Mouse (Mus musculus) liver, embryonic 15.5 days (tissue): Measurements from ENCODE around the gene Lpar3. TPM values are rescaled to one million over a fixed set of nuclear protein-coding genes. Genes with fewer than 3 reads are reported as not detected.

Source experiments
- ATAC-seq: fragments of 200-750 bp; cut with Nextera tagmentation; 2 replicates; pipeline ENCODE4 v1.8.0; 2017; ENCODE audit warnings: moderate number of reproducible peaks, mild to moderate bottlenecking, moderate library complexity; ENCODE audit not compliant: insufficient read depth
- H3K27ac ChIP-seq: fragments of 300-500 bp; sonication (generic); replicated peaks from 2 replicates; pipeline ENCODE4 v1.5.1; 2015; ENCODE audit warnings: mild to moderate bottlenecking, inconsistent platforms
- H3K27me3 ChIP-seq: fragments of 300-500 bp; sonication (generic); 2 replicates; pipeline ENCODE4 v1.6.1; 2015; ENCODE audit warnings: mild to moderate bottlenecking, inconsistent platforms
- H3K36me3 ChIP-seq: fragments of 300-500 bp; sonication (generic); replicated peaks from 2 replicates; pipeline ENCODE4 v1.6.1; 2015; ENCODE audit warnings: moderate library complexity, mild to moderate bottlenecking, inconsistent platforms
- H3K4me1 ChIP-seq: fragments of 300-500 bp; sonication (generic); replicated peaks from 2 replicates; pipeline ENCODE4 v1.6.1; 2015; ENCODE audit warnings: inconsistent platforms
- H3K4me2 ChIP-seq: fragments of 300-500 bp; sonication (generic); 2 replicates; pipeline ENCODE4 v1.6.1; 2015; ENCODE audit warnings: moderate library complexity, mild to moderate bottlenecking, inconsistent platforms
- H3K4me3 ChIP-seq: fragments of 300-500 bp; sonication (generic); replicated peaks from 2 replicates; pipeline ENCODE4 v1.5.1; 2015; ENCODE audit warnings: mild to moderate bottlenecking, inconsistent platforms
- H3K9ac ChIP-seq: fragments of 300-500 bp; sonication (generic); 2 replicates; pipeline ENCODE4 v1.6.1; 2015; ENCODE audit warnings: moderate library complexity, mild to moderate bottlenecking, inconsistent platforms
- H3K9me3 ChIP-seq: fragments of 300-500 bp; sonication (generic); replicated peaks from 2 replicates; pipeline ENCODE4 v1.6.1; 2016; ENCODE audit warnings: inconsistent platforms
- WGBS: fragments of 180-500 bp; shearing (Covaris S2); methylation state at CpG from one replicate; pipeline ENCODE4 v1.1.7; 2015; ENCODE audit warnings: mixed read lengths; ENCODE audit not compliant: insufficient replicate concordance; 5-methylcytosine and 5-hydroxymethylcytosine counted together
- polyA plus RNA-seq: library from polyadenylated mRNA; unstranded; fragments of >200 nt; fragmentation: Nextera tagmentation; extraction: Ambion mirVana; gene quantifications from 2 replicates; pipeline ENCODE4 v1.2.1, GENCODE M21; 2015

Gene Lpar3
- polyA plus RNA-seq, 1 experiment from 2014 or later, result 0.03 TPM

GRCm38 (mm10) chr3:146262536-146262935 is 41.8 kb downstream of the Lpar3 start:
- Histone ChIP-seq H3K4me1 (no peaks in the 10 kb centered on the region), H3K36me3 (no peaks in the 10 kb centered on the region), H3K4me3 (no peak overlapping the region), H3K27me3 (no peaks in the 10 kb centered on the region), H3K27ac (no peak overlapping the region), H3K9ac (no peak overlapping the region), H3K4me2 (no peak overlapping the region), H3K9me3 (no peaks in the 10 kb centered on the region)
- 21% methylated on average over 1 of the region's 1 CpGs for WGBS
- no peak for ATAC-seq

GRCm38 (mm10) chr3:146264146-146264545 is 43.4 kb downstream of the Lpar3 start:
- H3K4me2 ChIP-seq, result no peak overlapping the region
- no peak overlapping the region for H3K9ac ChIP-seq
- H3K27ac ChIP-seq, result no peak overlapping the region
- ATAC-seq, result no peak
- WGBS, result 64% methylated on average over 10 of the region's 10 CpGs
- no peak overlapping the region for H3K4me3 ChIP-seq
- H3K4me1 ChIP-seq, result no peaks in the 10 kb centered on the region
- H3K27me3 ChIP-seq, result no peaks in the 10 kb centered on the region
- no peaks in the 10 kb centered on the region for H3K36me3 ChIP-seq
- no peaks in the 10 kb centered on the region for H3K9me3 ChIP-seq

DNA sequence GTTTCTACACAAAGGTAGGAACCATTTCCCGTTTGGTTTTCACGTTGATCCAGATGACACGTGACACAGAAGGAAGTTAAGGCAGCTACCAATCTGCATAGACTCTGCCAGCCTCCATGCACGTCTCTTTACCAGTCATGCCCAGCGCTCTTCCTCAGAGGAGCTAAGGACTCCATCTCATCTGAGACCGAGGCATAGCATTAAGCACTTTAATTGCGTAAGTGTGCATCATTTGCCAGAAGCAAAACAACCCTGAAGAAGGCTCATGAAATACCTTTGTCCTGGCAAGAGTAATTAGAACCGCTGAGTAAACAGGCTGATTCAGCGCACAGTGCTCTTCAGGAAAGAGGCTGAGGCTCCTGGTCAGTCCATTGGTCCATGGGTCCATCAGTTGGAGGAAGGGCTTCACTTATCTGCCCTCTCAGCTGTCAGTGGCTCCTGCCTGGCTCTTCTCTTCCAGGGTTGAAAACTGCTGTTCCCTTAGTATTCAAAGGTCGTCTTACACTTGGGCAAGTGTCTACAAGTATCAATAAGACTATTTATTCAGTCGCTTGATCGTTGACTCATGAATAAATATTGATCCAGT is 44.9 kb downstream of the Lpar3 start:
- Histone ChIP-seq H3K36me3 (no peaks in the 10 kb centered on the region), H3K4me1 (no peaks in the 10 kb centered on the region), H3K27ac (no peak overlapping the region), H3K4me2 (no peak overlapping the region), H3K9ac (no peak overlapping the region), H3K4me3 (no peak overlapping the region), H3K9me3 (no peaks in the 10 kb centered on the region), H3K27me3 (no peaks in the 10 kb centered on the region)
- ATAC-seq, result no peak
- 40% methylated on average over 12 of the region's 12 CpGs for WGBS

GRCm38 (mm10) chr3:146268024-146268801 is 47.5 kb downstream of the Lpar3 start:
- Histone ChIP-seq H3K36me3 (no peaks in the 10 kb centered on the region), H3K9ac (no peak overlapping the region), H3K4me1 (no peaks in the 10 kb centered on the region), H3K27me3 (no peaks in the 10 kb centered on the region), H3K27ac (no peak overlapping the region), H3K9me3 (no peaks in the 10 kb centered on the region), H3K4me2 (no peak overlapping the region), H3K4me3 (no peak overlapping the region)
- WGBS, result 65% methylated on average over 14 of the region's 14 CpGs
- no peak for ATAC-seq

- 45% methylated on average over 5 of the region's 5 CpGs for WGBS
- ATAC-seq, result no peak
- no peak overlapping the region for H3K4me3 ChIP-seq
- no peaks in the 10 kb centered on the region for H3K36me3 ChIP-seq
- no peak overlapping the region for H3K9ac ChIP-seq
- H3K9me3 ChIP-seq, result no peaks in the 10 kb centered on the region
- H3K4me1 ChIP-seq, result no peaks in the 10 kb centered on the region
- H3K27me3 ChIP-seq, result no peaks in the 10 kb centered on the region
- no peak overlapping the region for H3K27ac ChIP-seq
- no peak overlapping the region for H3K4me2 ChIP-seq
These were observed 53.7 kb downstream of the Lpar3 start for GRCm38 (mm10) chr3:146274503-146274902.

GRCm38 (mm10) chr3:146275360-146276025 is 54.7 kb downstream of the Lpar3 start:
- H3K4me3 ChIP-seq, result no peak overlapping the region
- no peak overlapping the region for H3K27ac ChIP-seq
- H3K36me3 ChIP-seq, result no peaks in the 10 kb centered on the region
- ATAC-seq, result no peak
- no peak overlapping the region for H3K4me2 ChIP-seq
- no peak overlapping the region for H3K9ac ChIP-seq
- H3K9me3 ChIP-seq, result no peaks in the 10 kb centered on the region
- 28% methylated on average over 11 of the region's 11 CpGs for WGBS
- no peaks in the 10 kb centered on the region for H3K4me1 ChIP-seq
- no peaks in the 10 kb centered on the region for H3K27me3 ChIP-seq

- H3K4me1 ChIP-seq, result no peaks in the 10 kb centered on the region
- no peaks in the 10 kb centered on the region for H3K36me3 ChIP-seq
- no peak overlapping the region for H3K4me2 ChIP-seq
- no peak overlapping the region for H3K27ac ChIP-seq
- H3K4me3 ChIP-seq, result no peak overlapping the region
- WGBS, result 21% methylated on average over 4 of the region's 4 CpGs
- ATAC-seq, result no peak
- no peak overlapping the region for H3K9ac ChIP-seq
- no peaks in the 10 kb centered on the region for H3K9me3 ChIP-seq
- no peaks in the 10 kb centered on the region for H3K27me3 ChIP-seq
These were observed 55.3 kb downstream of the Lpar3 start for GRCm38 (mm10) chr3:146276026-146276409.

DNA sequence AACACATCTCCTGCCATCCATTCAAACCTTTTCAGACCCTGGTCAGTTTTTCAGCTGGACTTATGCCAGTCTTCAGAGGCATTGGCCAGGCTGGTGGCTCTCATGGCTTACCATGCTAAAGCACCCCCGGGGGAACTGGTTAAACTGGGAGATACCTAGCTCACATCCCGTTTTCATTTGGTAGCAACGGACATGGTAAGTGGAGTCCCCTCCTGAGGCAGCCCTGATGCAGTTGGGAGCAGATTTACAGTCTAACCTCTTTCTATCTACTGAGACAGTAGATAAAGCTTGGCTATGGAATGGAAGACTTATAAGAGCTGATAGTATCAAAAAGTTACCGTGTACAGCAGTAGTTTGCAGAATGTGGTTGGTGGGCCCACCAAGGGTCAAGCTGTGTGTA is 56.2 kb downstream of the Lpar3 start:
- Histone ChIP-seq H3K36me3 (no peaks in the 10 kb centered on the region), H3K4me1 (no peaks in the 10 kb centered on the region), H3K27me3 (no peaks in the 10 kb centered on the region), H3K4me3 (no peak overlapping the region), H3K9ac (no peak overlapping the region), H3K27ac (no peak overlapping the region), H3K9me3 (no peaks in the 10 kb centered on the region), H3K4me2 (no peak overlapping the region)
- 58% methylated on average over 4 of the region's 4 CpGs for WGBS
- no peak for ATAC-seq

DNA sequence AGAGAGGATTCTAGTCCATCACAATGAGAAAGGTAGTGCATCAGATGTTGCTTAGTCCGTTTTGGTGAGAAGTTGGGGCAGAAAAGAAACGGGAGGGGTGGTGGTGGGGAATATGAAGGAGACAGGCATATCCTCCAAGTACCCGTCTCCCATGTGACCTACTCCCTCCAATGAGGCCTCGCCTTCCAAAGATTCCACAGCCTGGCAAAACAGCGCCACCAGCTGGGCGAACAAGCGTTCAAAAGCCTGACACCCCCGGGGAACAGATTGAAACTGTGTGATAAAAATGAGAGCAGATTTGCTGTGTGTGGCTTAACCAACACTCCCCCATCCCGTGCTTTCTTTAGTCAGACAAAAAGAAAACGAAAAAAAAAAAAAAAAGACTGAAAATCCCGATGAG is 56.7 kb downstream of the Lpar3 start:
- Histone ChIP-seq H3K4me1 (no peaks in the 10 kb centered on the region), H3K9me3 (no peaks in the 10 kb centered on the region), H3K9ac (no peak overlapping the region), H3K27me3 (no peaks in the 10 kb centered on the region), H3K4me3 (no peak overlapping the region), H3K27ac (no peak overlapping the region), H3K36me3 (no peaks in the 10 kb centered on the region), H3K4me2 (no peak overlapping the region)
- 49% methylated on average over 11 of the region's 11 CpGs for WGBS
- ATAC-seq, result no peak

- no peaks in the 10 kb centered on the region for H3K27me3 ChIP-seq
- no peak overlapping the region for H3K9ac ChIP-seq
- H3K36me3 ChIP-seq, result no peaks in the 10 kb centered on the region
- no peak for ATAC-seq
- H3K4me1 ChIP-seq, result no peaks in the 10 kb centered on the region
- no peak overlapping the region for H3K4me2 ChIP-seq
- H3K9me3 ChIP-seq, result no peaks in the 10 kb centered on the region
- H3K27ac ChIP-seq, result no peak overlapping the region
- WGBS, result 66% methylated on average over 13 of the region's 13 CpGs
- no peak overlapping the region for H3K4me3 ChIP-seq
These were observed 57.7 kb downstream of the Lpar3 start for GRCm38 (mm10) chr3:146278195-146279140.
